Mouse (Mus musculus) mature B cell (primary cell): ENCODE measurements around the gene Fbxo34.
"Not testable (repeated sequence)": the region's sequence is repeated elsewhere in the genome, so short reads cannot be mapped to it uniquely, and the experiment has no call there.

Experiments used
- in situ Hi-C: fragments of 300-500 bp; cut with MboI; formaldehyde crosslinking; loops from 2 replicates; pipeline ENCODE4 v1.14.3; 2019

Gene Fbxo34

DNA sequence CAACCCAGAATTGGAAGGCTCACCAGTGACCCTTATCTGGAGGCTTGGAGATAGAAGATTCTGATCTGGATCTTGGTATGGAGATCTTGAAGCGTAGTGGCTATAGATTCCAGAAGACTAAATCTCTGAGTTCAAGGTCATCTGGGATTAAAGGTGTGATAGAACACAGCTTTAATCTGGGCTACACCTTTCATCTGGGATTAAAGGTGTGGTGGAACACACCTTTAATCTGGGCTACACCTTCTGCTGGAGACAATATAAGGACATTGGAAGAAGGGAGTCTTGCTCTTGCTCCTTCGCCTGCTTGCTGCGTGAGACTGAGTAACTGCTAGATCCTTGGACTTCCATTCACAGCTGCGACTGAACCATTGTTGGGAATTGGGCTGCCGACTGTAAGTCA, at the start of gene Fbxo34:
Gene Fbxo34 (plus strand): TSS at position 301 of the 400 bp plus-strand sequence.
- in situ Hi-C loops = not testable (repeated sequence)

DNA sequence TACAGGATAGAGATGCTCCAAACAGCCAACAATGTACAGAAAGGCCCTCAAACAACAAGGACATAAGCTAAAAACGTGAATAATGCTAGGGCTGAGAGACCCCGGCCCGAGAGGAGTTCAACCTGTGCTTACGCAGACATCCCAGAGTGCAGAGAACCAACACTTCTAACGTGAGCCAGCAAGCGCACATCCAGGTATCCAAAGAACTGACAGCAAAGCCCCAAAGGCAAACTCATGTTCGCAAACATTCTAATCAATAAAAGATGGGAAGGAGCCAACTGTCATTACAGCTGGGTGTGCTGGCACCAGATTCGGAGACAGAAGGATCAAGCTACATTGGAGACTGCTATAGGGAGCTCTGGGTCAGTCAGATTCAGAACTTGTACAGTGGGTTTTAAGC, 47.5 kb upstream of the Fbxo34 start:
- in situ Hi-C loops = no loop called here

DNA sequence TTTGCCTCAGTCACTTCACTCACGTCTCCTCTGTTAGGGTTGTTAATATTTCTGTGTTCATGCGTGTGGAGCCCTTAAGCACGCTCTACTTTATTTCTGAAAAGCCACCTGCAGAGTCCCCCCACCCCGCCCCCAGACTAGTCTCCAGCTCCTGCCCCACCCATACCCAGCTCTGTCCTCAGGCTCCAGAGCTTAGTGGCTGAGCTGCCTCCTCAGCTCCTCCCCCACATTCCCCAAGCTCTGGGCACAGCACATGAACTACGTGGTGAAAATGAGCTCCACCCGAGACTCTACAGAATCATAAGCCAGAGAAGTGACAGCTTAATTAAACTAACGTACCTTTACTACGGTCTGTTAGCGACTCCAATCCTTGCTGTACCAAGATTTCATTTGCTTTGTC, 44.2 kb upstream of the Fbxo34 start:
- in situ Hi-C loops = no loop called here

DNA sequence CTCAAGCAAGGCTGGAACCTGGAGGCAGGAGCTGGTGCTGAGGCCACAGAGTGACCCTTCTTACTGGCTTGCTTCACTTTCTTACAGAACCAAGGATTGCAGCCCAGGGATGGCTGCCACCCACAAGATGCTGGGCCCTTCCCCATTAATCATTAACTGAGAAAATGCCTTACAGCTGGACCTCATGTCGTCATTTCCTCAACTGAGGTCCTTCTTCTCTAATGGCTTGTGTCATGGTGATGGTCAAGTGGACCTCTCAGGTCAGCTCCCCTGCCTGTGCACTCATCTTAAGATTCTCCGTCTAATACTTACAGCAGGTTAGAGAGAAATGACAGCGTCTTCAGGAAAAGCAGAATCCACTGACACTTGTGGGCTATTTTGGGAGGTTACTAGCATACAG, 32.9 kb upstream of the Fbxo34 start:
- in situ Hi-C loops = no loop called here

DNA sequence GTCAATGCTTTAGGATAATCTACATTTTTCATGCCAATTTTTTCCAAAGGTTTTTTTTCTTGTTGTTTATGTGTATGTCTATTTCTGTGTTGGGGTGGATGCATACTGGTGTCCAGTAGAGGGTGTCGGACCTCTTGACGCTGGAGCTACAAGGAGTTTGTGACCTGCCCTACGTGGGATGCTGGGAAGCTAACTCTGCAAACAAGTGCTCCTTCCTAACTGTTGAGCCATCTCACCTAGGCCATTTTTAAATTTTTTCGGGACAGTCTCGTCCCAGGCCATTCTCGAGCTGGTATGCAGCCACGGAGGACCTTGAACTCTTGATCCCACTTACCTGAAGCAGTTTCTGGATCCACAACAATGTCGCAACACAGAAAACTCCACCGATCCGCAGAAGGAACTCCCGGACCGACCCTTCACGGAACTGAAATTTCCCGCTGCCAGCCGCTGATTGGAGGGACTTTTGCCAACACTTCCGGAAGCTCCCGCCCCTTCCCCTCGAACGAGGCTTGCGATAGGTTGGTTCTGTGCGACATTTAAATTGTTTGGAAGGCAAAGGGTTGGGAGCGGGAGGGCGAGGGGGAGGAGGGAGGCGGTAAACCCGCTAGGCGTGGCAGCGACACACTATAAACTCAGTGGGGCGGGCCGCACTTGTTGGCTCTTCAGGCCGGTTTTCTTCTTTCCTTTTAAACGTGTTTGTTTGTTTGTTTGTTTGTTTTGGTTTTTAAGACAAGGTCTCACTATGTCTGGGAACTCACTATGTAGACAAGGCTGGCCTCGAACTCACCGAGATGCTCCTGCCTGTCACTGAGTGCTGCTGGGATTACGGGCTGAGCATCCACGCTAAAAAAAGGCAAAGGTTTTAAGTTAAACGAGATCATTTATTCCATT, 32.2 kb upstream of the Fbxo34 start, which contains the start of gene Dlgap5:
Gene Dlgap5 (minus strand): TSS at position 633 of the 891 bp plus-strand sequence.
- in situ Hi-C loops = no loop called here

DNA sequence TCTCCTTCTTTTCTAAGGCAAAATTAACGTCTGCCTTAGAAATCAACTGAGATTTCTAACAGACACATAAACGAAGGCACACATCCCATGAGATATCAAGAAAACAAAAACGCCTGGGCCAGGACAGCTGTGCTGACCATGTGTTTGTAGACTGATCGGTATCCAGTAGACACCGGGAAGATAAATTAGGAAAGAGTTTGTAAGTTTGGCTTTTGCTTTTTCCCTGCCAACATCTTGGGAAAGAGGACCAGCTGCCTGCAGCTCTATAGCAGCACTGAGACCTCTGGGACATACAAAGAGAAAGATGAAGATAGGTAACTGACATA, 31.6 kb upstream of the Fbxo34 start:
- in situ Hi-C loops = no loop called here

DNA sequence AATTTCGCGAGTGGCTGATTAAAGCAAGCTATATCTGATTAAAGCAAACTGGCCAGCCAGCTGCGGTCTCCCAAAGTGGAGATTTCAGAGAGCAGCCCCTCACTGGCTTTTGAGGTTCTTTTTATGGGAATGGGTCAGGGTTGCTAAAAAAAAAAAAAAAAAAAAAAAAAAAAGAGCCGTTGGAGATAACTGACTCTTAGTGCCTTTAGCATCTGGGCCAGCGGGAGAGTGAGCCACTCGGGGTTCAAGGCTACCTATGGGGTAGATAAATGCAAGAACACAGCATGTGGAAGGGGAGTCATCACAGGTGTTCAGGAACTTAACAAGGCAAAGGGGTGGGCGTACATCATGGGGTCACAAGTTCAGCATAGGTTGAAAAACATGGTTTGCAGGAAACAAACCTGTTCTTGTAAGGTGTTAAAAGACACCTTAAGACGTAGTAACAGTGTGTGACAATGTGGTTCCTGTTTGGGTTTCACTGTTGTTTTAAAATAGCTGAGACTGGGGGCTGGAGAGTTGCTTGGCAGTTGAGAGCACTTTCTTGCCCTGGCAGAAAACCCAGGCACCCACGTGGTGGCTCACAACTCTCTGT, 31.1 kb upstream of the Fbxo34 start:
- in situ Hi-C loops = no loop called here

DNA sequence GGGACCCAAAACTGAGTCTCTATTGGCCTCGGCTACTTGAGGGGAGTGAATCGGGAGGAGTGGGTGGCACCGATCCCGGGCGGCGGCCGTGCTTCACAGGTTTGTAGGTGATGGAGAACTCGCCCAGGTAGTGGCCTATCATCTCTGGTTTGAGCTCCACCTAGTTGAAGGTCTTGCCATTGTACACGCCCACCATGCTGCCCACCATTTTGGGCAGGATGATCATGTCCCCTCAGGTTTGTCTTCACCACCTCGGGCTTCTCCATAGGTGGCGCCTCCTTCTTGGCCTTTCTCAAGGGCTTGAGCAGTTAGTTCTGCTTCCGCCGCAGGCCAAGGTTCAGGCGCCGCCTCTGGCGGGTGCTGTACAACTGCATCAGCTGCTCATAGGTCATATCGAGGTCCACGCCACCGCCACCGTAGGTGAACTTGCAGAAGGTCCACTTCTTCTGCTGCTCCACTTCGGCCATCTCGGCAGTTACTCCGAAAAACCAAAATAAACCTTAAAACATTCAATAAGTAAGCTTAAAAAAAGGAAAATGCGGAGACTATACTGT, 30.4 kb upstream of the Fbxo34 start:
- in situ Hi-C loops = no loop called here

DNA sequence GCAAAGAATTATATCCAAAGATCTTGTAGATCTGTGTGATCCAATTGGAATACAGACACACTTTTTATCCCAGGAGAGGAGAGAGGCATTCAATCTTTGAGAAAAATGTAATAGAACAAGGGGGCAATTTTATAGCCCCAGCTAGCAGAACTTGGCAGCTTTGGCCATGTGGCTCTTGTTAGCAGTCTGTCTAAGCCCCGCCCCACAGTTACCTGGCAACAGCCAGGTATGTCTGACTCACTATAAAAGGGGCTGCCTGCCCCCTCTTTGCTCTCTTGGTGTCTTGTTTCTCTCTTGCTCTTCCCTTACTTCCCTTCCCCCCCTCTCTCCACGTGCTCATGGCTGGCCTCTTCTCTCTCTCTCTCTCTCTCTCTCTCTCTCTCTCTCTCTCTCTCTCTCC, 28.6 kb upstream of the Fbxo34 start:
- in situ Hi-C loops = no loop called here

DNA sequence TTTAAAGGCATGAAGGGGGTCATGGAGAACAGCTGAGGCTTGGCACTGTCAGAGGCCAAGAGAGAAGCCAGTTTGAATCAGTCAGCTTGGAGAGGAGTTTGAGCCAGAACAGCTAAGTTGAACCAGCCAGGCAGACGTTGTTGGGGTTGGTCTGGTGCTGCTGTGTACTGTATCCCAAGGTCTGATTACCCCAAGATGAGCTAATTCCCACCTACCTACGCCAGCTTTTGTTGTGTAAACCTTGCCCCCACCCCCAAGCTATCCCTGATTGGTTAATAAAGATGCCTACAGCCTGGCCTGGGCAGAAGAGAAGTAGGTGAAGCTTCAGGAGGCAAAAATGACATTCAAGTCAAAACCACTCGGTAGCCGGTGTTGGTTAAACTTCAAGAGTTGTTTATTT, 27.8 kb upstream of the Fbxo34 start:
- in situ Hi-C loops = no loop called here

DNA sequence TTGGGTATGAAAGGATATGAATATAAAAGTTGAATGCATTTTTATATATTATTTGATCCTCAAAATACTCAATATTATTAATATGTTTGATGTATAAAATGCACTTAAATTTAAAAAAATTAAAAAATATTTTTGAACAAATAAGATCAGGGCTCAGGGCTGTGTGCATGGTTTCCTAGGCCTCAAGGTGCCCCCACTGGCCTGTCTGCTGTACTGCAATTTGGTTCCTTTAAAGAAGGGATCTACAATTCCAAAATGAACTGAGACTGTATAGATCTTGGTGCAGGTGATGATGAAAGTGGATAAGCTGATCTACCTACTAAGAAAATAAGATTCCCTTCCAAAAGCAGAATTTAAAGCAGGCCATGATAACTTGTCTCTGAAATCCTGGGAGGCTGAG, 17.2 kb upstream of the Fbxo34 start:
- in situ Hi-C loops = no loop called here

DNA sequence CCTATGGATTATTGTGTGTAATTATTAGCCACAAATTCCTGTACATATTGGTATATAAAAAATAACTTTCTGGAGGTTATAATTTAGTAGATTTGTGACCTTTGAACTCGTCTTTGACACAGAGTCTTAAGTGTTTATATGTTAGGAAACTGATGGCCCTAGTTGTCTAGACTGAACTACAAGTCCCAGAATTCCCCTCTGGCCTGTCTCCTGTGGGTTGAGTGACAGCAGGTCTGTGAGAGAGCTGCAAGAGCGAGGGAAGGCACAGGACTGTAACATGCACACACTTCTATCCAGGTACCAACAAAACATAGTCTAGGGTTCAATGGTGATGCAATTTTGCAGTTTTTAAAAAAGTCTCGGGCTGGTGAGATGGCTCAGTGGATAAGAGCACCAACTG, 11.3 kb upstream of the Fbxo34 start:
- in situ Hi-C loops = no loop called here

DNA sequence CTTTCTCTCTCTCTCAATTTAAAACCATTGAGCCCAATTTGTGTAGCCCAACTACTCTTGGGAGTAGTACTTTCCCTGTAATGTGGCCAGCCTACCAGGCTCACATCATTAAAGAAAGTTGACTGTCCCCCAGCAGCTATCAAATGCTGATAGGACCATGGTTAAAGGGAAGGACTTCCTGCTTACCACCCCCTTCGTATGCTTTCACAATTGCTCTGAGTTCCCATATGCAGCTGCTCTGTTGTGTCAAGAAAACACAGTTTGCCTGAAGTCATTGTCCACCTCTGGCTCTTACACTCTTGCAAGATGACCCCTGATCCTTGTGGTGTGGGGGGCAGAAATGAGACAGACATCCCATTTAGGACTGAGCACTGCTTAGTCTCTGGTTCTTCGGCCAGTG, 5.3 kb upstream of the Fbxo34 start:
- in situ Hi-C loops = no loop called here

DNA sequence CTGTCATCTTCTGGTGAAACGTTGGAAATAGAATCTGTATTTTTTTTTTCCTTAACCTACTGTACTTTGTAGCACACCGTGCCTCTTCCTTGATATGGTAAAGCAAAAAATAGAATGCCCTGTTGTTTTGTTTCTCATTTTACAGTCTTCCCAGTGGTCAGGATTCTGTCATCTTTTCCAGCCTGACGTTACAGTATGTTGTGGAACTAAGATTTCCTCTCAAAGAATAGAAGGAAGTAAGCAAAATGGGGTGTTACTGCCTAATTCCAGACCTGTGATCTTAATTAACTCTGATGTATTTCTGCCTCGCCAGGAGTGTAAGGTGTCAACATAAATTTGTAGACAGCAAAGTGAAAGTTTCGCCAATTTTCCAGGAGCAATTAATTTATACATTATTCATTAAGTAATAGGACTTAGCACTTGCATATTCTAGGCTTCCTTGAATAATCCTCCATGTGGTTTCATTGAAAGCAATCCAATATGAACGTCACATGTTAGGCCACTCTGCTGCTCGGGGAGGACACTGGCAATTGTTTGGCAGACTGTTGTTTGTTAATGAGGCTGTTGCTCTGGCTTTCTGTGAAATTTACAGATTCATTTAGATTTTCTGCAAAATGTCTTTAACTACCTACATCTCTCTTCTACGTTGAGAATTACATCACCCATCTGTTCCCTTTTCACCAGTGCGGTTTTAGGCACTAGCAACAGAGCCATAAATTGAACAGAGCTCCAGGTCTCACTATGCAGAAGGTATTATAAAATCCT, 4.7 kb upstream of the Fbxo34 start:
- in situ Hi-C loops = no loop called here

DNA sequence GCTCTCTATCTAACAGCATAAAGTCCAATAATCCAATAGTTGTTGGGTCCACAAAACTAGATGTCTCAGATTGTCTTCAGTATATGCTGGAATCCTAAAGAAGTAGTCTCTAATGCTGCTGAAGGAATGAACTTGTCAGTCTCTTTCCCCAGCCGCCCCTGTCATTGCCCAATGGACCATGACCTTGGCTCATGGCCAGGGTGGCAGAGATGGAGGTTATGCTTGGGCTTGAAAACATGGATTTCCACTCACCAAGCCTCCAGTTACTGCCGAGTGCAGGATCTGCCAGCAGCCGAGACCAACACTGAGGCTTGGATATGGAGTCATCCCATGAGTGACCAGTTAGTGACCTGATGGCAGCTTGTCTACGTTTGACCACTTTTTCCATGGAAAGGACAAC, 9.3 kb downstream of the Fbxo34 start:
- in situ Hi-C loops = no loop called here

DNA sequence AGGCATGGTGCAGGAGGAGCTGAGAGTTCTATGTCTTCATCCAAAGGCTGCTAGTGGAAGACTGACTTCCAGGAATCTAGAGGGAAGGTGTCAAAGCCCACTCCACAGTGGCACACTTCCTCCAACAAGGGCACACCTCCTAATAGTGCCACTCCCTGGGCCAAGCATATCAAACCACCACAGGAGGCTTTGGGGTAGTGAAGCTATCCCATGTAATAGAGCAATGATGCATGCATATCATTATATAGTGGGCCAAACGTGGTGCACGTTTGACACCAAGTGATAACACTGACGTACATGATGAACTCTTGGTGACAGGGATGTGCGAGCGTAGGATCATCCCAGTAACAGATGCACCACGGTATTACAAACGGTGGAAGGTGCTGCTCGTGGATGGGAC, 11.8 kb downstream of the Fbxo34 start:
- in situ Hi-C loops = no loop called here

DNA sequence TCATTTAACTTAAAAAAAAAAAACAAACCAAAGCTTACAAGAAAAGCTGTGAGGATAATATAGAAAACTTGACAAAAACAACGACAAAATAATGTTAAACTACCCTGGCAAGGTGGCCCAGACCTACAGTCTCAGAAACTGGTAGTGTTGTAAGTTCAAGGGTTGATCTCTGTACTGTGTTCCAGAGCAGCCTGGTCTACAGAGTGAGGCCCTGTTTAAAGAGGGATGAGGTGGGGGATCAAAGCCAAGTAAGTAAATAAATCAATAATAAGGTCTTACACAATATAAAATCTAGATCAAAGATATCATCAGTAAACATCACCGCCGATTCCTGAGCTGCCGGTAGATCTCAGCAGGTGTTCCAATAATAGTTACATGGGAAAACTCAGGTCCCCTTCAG, 12.2 kb downstream of the Fbxo34 start:
- in situ Hi-C loops = no loop called here

DNA sequence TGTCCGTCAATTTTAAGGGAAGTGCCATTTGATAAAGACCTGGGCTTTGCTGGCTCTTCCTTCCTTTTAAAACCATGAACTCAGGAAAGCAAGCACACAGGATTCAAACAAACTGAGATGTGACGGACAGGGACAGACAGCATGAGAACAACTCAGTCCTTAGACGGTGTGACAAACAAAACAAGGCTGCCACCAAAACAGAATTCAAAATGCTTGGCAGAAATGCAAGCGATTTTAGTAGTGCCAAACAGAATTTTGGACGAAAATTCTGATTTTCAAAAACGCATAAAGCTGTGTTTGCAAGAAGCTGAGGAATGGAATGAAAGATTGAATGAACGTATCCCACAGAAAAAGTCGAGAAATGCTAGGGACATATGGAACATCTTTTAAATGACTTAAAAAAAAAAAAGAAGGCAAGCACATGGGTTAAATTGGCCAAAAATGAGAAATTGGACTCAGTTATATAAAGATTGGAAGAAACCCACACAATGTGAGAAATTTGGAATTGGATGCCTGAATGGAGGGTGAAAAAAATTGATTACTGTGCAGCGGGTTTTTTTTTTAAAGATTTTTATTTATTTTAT, 12.7 kb downstream of the Fbxo34 start:
- in situ Hi-C loops = no loop called here

DNA sequence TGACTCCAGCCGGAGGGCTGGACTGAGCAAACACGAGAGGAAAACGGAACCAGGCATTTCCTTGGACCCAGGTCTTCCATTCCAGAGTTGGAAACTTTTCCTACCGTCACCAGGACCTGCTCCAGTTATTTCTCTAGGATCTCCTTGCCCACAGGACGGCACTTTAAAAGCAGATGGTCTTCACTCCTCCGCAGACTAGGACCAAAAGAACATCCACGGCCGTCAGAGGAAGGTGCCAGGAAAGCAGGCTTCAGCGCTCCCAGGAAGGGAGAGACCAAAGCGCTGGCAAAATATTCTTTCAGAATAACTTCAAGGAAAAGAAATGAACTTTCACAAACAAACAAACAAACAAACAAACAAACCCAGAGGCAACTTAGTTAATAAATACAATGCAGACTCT, 14.2 kb downstream of the Fbxo34 start:
- in situ Hi-C loops = no loop called here

DNA sequence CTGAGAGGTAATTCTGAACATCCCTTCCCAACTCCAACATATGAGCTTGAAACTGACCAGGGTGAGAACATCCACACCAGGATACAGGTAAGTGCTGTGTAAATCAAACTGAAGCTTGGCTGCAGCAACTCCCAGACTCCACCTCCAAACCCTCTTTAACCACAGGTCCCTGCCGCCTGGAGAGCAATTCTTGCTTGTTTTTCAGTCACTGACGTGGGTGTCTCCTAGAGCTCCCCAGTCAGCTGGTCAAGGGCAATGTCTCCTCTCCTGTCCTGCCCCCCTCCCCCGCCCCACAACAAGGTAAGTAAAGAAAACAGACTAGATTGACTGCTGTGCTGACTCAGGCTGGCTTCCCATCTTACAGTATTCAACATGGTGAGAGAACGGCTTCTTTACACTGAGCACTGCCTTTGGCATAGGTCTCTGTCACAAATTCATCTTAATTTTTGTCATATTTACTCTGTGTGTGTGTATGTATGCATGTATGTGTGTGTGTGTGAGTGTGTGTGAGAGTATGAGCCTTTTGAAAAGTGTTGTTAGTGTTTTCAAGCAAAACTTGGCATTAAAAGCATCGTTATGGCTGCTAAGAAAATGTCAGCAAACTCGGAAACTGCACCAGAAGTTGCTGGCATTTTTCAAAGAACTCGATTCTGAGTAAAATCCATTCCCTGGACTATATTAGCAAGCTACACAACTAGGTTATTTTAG, 15.4 kb downstream of the Fbxo34 start:
- in situ Hi-C loops = no loop called here

DNA sequence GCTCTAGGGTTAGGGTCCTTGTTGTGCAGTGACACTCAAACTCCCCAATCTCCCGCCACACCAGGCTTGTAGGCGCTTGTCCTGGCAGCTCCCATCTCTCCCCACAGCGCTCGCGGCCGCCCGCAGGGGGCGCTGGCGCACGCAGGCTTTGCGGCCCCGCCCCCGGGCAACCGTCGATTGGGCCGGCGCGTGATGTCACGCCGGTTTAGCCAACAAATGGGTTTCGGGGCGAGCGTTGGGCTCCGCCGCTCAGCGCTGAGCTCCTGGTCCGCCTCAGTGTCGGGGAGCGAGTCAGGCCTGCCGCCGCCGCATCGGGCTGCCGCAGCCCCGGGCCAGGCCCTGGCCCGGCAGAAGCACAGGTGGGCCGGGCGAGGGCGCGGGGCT, 22.1 kb downstream of the Fbxo34 start:
- in situ Hi-C loops = no loop called here
